Mouse (Mus musculus) cerebellum, adult 2 months (tissue): ENCODE results near the gene Eps15l1.

Experiments used
- CTCF ChIP-seq: fragments of 200-500 bp; IDR thresholded peaks from 2 replicates; pipeline ENCODE4 v1.5.1; 2011; ENCODE audit warnings: low read depth, mild to moderate bottlenecking, control low read depth, low read length, moderate library complexity, borderline replicate concordance; ENCODE audit not compliant: insufficient read depth
- POLR2A ChIP-seq: fragments of 200-500 bp; IDR thresholded peaks from 2 replicates; pipeline ENCODE4 v1.6.1; 2011; ENCODE audit warnings: low read length, control low read depth, borderline replicate concordance; ENCODE audit not compliant: insufficient read depth

GRCm38 (mm10) chr8:72407878-72408277, 13.4 kb downstream of the Eps15l1 start:
- TF ChIP-seq CTCF (no peak), POLR2A (no peak)
